In genomic region chr3:88620146-88620991, GRCm38 (mm10) we compare ENCODE assay signal across 8 mouse cellular contexts. TPM values are rescaled to one million over a fixed set of nuclear protein-coding genes. Genes with fewer than 3 reads are reported as not detected.
DNase-seq lines count a peak whose midpoint lies in the region; ATAC-seq and TF ChIP-seq lines count a peak whose summit lies in the region.

No protein-coding gene starts in this region.

- no peaks in the 10 kb centered on the region for H3K9me3 ChIP-seq in lung, embryonic 16.5 days (ENCODE audit: control insufficient read depth, low read length)
- no peaks in the 10 kb centered on the region for H3K9me3 ChIP-seq in embryonic facial prominence, embryonic 12.5 days
- H3K9me3 ChIP-seq in limb, embryonic 10.5 days (replicated peaks): no peaks in the 10 kb centered on the region

- no peaks in the 10 kb centered on the region for H3K36me3 ChIP-seq in lung, embryonic 16.5 days (ENCODE audit: control insufficient read depth, insufficient read depth, low read length)
- peaks cover 5% of the 10 kb centered on the region; the same call in 1 of the 2 replicates for H3K36me3 ChIP-seq in embryonic facial prominence, embryonic 12.5 days
- H3K36me3 ChIP-seq in limb, embryonic 10.5 days: peaks cover 12% of the 10 kb centered on the region
- peaks cover 9% of the 10 kb centered on the region for H3K36me3 ChIP-seq in small intestine, adult 2 months (ENCODE audit: control insufficient read depth, insufficient read depth, low read length)

- peak overlapping the region; percentile 98 for H3K9ac ChIP-seq in lung, embryonic 16.5 days (ENCODE audit: low read length)
- H3K9ac ChIP-seq in embryonic facial prominence, embryonic 12.5 days: peak overlapping the region; percentile 95

- DNase-seq in lung, adult 18-20 months: no peak
- DNase-seq in limb, embryonic 10.5 days (ENCODE audit: low spot score): no peak
- no peak for DNase-seq in yolk sac, embryonic 10.5 days (ENCODE audit: low spot score)
- DNase-seq in spleen, adult 18-20 months: no peak
- no peak for DNase-seq in layer of hippocampus, postnatal 25 days (ENCODE audit: extremely low spot score in 1 of 2, low spot score in 1 of 2)

- WGBS in lung, embryonic 16.5 days: 15% methylated on average over 15 of the region's 15 CpGs
- WGBS in embryonic facial prominence, embryonic 12.5 days: 9% methylated on average over 15 of the region's 15 CpGs
- WGBS in limb, embryonic 10.5 days: 12% methylated on average over 15 of the region's 15 CpGs
- 20% methylated on average over 15 of the region's 15 CpGs for WGBS in small intestine, adult 2 months

- peak overlapping the region; percentile 89 for H3K4me3 ChIP-seq in lung, embryonic 16.5 days (ENCODE audit: low read length)
- H3K4me3 ChIP-seq in embryonic facial prominence, embryonic 12.5 days: peak overlapping the region; percentile 92
- H3K4me3 ChIP-seq in limb, embryonic 10.5 days: peak overlapping the region; percentile 91
- peak overlapping the region; percentile 69 for H3K4me3 ChIP-seq in small intestine, adult 2 months (ENCODE audit: low read depth, low read length)

- TF ChIP-seq CTCF in small intestine, adult 2 months (IDR thresholded peaks at IDR 0.05; ENCODE audit: extremely low read depth, insufficient read length, insufficient replicate concordance, low read depth, low read length): no peak

- TF ChIP-seq POLR2A in small intestine, adult 2 months (IDR thresholded peaks at IDR 0.05; ENCODE audit: low read depth, low read length): no peak

- H3K27ac ChIP-seq in lung, embryonic 16.5 days (ENCODE audit: low read length): peak overlapping the region; percentile 99
- H3K27ac ChIP-seq in embryonic facial prominence, embryonic 12.5 days: peak overlapping the region; percentile 98
- peak overlapping the region; percentile 99 for H3K27ac ChIP-seq in limb, embryonic 10.5 days
- peak overlapping the region; percentile 88; the same call in 1 of the 2 replicates for H3K27ac ChIP-seq in small intestine, adult 2 months (ENCODE audit: insufficient read depth, low read depth, low read length)

- peak overlapping the region; percentile 74 for H3K4me2 ChIP-seq in lung, embryonic 16.5 days (ENCODE audit: low read depth, low read length)
- H3K4me2 ChIP-seq in embryonic facial prominence, embryonic 12.5 days (replicated peaks): peak overlapping the region; percentile 97

- ATAC-seq in lung, embryonic 16.5 days (ENCODE audit: low read depth): no peak; the same call in 1 of the 2 replicates
- ATAC-seq in embryonic facial prominence, embryonic 12.5 days (ENCODE audit: insufficient number of reproducible peaks, insufficient read depth, low FRiP score, low TSS enrichment): no peak

- H3K27me3 ChIP-seq in lung, embryonic 16.5 days (ENCODE audit: control insufficient read depth, insufficient read depth, low read depth, low read length): no peaks in the 10 kb centered on the region
- H3K27me3 ChIP-seq in embryonic facial prominence, embryonic 12.5 days: no peaks in the 10 kb centered on the region
- H3K27me3 ChIP-seq in limb, embryonic 10.5 days (ENCODE audit: low read depth, poor library complexity, severe bottlenecking): peaks cover 28% of the 10 kb centered on the region
- no peaks in the 10 kb centered on the region for H3K27me3 ChIP-seq in small intestine, adult 2 months (ENCODE audit: control insufficient read depth, insufficient read depth, low read length)

- H3K4me1 ChIP-seq in lung, embryonic 16.5 days (replicated peaks; ENCODE audit: control insufficient read depth, insufficient read depth, low read length): peaks cover 47% of the 10 kb centered on the region
- H3K4me1 ChIP-seq in embryonic facial prominence, embryonic 12.5 days: peaks cover 39% of the 10 kb centered on the region
- H3K4me1 ChIP-seq in limb, embryonic 10.5 days: peaks cover 54% of the 10 kb centered on the region
- H3K4me1 ChIP-seq in small intestine, adult 2 months (ENCODE audit: control insufficient read depth, insufficient read depth, insufficient read length, low read length): peaks cover 4% of the 10 kb centered on the region

RNA-seq across cellular contexts. Expression of gene Arhgef2, which starts 14.6 kb away (rescaled TPM):
- polyA plus RNA-seq in lung, embryonic 16.5 days (2015; fragmentation: Nextera tagmentation; extraction: Ambion mirVana): 123 and 125 TPM in 2 replicates
- polyA plus RNA-seq in embryonic facial prominence, embryonic 12.5 days (2016; fragmentation: Nextera tagmentation; extraction: Ambion mirVana): 117 and 123 TPM in 2 replicates
- polyA plus RNA-seq in limb, embryonic 10.5 days (2016; fragmentation: Nextera tagmentation; extraction: Ambion mirVana): 103 and 119 TPM in 2 replicates
- 49.5 and 110 TPM in 2 replicates for polyA plus RNA-seq in small intestine, adult 2 months (2012; rRNA removed)
- 100 to 1,000 TPM; 232 to 289 TPM for total RNA-seq in layer of hippocampus, postnatal 25 days (2021)

RNA-seq across cellular contexts. Expression of gene Rxfp4, which starts 32.6 kb away (rescaled TPM):
- polyA plus RNA-seq in lung, embryonic 16.5 days (2015; fragmentation: Nextera tagmentation; extraction: Ambion mirVana): not detected in 2 replicates
- polyA plus RNA-seq in embryonic facial prominence, embryonic 12.5 days (2016; fragmentation: Nextera tagmentation; extraction: Ambion mirVana): not detected in 2 replicates
- not detected in 2 replicates for polyA plus RNA-seq in limb, embryonic 10.5 days (2016; fragmentation: Nextera tagmentation; extraction: Ambion mirVana)
- not detected in 2 replicates for polyA plus RNA-seq in small intestine, adult 2 months (2012; rRNA removed)
- total RNA-seq in layer of hippocampus, postnatal 25 days (2021): not detected

RNA-seq across cellular contexts. Expression of gene Ssr2, which starts 44.7 kb away (rescaled TPM):
- polyA plus RNA-seq in lung, embryonic 16.5 days (2015; fragmentation: Nextera tagmentation; extraction: Ambion mirVana): 354 and 367 TPM in 2 replicates
- 184 and 185 TPM in 2 replicates for polyA plus RNA-seq in embryonic facial prominence, embryonic 12.5 days (2016; fragmentation: Nextera tagmentation; extraction: Ambion mirVana)
- 199 and 202 TPM in 2 replicates for polyA plus RNA-seq in limb, embryonic 10.5 days (2016; fragmentation: Nextera tagmentation; extraction: Ambion mirVana)
- polyA plus RNA-seq in small intestine, adult 2 months (2012; rRNA removed): 130 and 182 TPM in 2 replicates
- total RNA-seq in layer of hippocampus, postnatal 25 days (2021): 100 to 1,000 TPM in 1 of 2 experiments, 10 to 100 TPM in 1; 93.9 to 108 TPM
